Comparison of ENCODE assay signal across 8 mouse cellular contexts in genomic region chr6:92480941-92481689, GRCm38 (mm10).
DNase-seq lines count a peak whose midpoint lies in the region; ATAC-seq and TF ChIP-seq lines count a peak whose summit lies in the region.

No protein-coding gene starts in this region.

- H3K27ac ChIP-seq in cortical plate, adult 2 months (ENCODE audit: insufficient read depth, low read length), result peak overlapping the region; percentile 51
- peak overlapping the region; percentile 90 for H3K27ac ChIP-seq in hindbrain, embryonic 15.5 days (replicated peaks)
- H3K27ac ChIP-seq in lung, postnatal 0 days (ENCODE audit: low read length), result peak overlapping the region; percentile 79

- WGBS in hindbrain, embryonic 15.5 days, result under 1% methylated on average over 21 of the region's 21 CpGs
- 3% methylated on average over 21 of the region's 21 CpGs for WGBS in lung, postnatal 0 days

- no peaks in the 10 kb centered on the region for H3K27me3 ChIP-seq in hindbrain, embryonic 15.5 days
- no peaks in the 10 kb centered on the region for H3K27me3 ChIP-seq in lung, postnatal 0 days (replicated peaks; ENCODE audit: insufficient read depth, low read length)

- ATAC-seq in hindbrain, embryonic 15.5 days (ENCODE audit: low FRiP score, low read depth), result peak; percentile 86
- peak; percentile 87 for ATAC-seq in lung, postnatal 0 days

- no peaks in the 10 kb centered on the region for H3K9me3 ChIP-seq in hindbrain, embryonic 15.5 days
- no peaks in the 10 kb centered on the region for H3K9me3 ChIP-seq in lung, postnatal 0 days (ENCODE audit: low read length)

- DNase-seq in R1 (ENCODE audit: low read depth, low spot score), result peak; percentile 90
- peak; percentile 28 to 49 for DNase-seq in gastrocnemius, adult 8-10 months (ENCODE audit: low spot score in 2 of 2)
- DNase-seq in layer of hippocampus, postnatal 36 days, result peak; percentile 80 to 85
- peak; percentile 81 for DNase-seq in lung, postnatal 0 days (ENCODE audit: low spot score)
- peak; percentile 86 for DNase-seq in right cerebral cortex, adult 18-20 months
- DNase-seq in T-cell, adult 2 months (ENCODE audit: low spot score), result no peak

- H3K9ac ChIP-seq in hindbrain, embryonic 15.5 days, result peak overlapping the region; percentile 57
- 0 out of 2 replicates have a peak overlapping the region, but pooled peaks have one; percentile 27 for H3K9ac ChIP-seq in lung, postnatal 0 days (replicated peaks; ENCODE audit: low read depth)

- peak; percentile 69 for TF ChIP-seq POLR2A in cortical plate, adult 2 months (IDR thresholded peaks at IDR 0.05; ENCODE audit: extremely low read depth, insufficient read depth, low read length)

- no peaks in the 10 kb centered on the region for H3K36me3 ChIP-seq in hindbrain, embryonic 15.5 days
- H3K36me3 ChIP-seq in lung, postnatal 0 days (ENCODE audit: insufficient read depth, low read length), result no peaks in the 10 kb centered on the region

- peak overlapping the region; percentile 68 for H3K4me2 ChIP-seq in hindbrain, embryonic 15.5 days
- peak overlapping the region; percentile 54 for H3K4me2 ChIP-seq in lung, postnatal 0 days (replicated peaks; ENCODE audit: low read depth, low read length)

- H3K4me1 ChIP-seq in cortical plate, adult 2 months (ENCODE audit: control insufficient read depth, insufficient read depth, low read length), result peaks cover 7% of the 10 kb centered on the region; the same call in 1 of the 2 replicates
- H3K4me1 ChIP-seq in hindbrain, embryonic 15.5 days (replicated peaks), result peaks cover 57% of the 10 kb centered on the region
- no peaks in the 10 kb centered on the region for H3K4me1 ChIP-seq in lung, postnatal 0 days (ENCODE audit: insufficient read depth, low read depth, low read length)

- peak overlapping the region; percentile 74 for H3K4me3 ChIP-seq in cortical plate, adult 2 months (ENCODE audit: insufficient read depth, low read length)
- H3K4me3 ChIP-seq in hindbrain, embryonic 15.5 days, result peak overlapping the region; percentile 44
- H3K4me3 ChIP-seq in lung, postnatal 0 days (ENCODE audit: low read depth, low read length), result peak overlapping the region; percentile 36

- no peak for TF ChIP-seq CTCF in cortical plate, adult 2 months (IDR thresholded peaks at IDR 0.05; ENCODE audit: extremely low read depth, insufficient read depth, low read length)
- TF ChIP-seq CTCF in lung, postnatal 0 days (IDR thresholded peaks at IDR 0.05), result no peak

- no peak for TF ChIP-seq EP300 in lung, postnatal 0 days (IDR thresholded peaks at IDR 0.05)
